Mouse (Mus musculus): ENCODE measurements around the gene Arih1.

DNA sequence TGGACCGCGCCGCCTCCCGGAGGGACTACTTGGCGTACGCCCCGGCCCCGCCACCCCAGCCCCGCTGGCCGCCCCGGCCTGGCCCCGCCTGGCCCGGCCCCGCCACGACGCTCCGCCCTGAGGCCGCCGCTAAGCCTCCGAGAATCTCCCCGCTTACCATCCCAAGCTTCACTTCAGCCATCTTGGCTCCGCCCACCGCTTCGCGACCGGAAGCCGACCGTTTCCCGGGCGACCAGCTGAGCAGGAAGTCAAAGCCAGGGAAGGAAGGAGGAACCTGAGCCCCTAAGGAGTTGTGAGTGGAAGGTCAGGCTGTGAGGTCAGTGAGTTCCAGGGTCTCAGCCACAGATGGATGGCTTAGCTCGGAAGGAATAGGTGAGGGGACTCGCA is 133.2 kb downstream of the Arih1 start, which contains the start of gene Bbs4:
- TF ChIP-seq CTCF (IDR thresholded peaks at IDR 0.05; ENCODE audit: low read depth, low read length), result no peak
- no peak for TF ChIP-seq POLR2A (IDR thresholded peaks at IDR 0.05; ENCODE audit: borderline replicate concordance, low read depth, low read length)

All from bone marrow macrophage, adult 2 months (primary cell).